Mouse (Mus musculus): ENCODE data around the gene Tmem130. TPM values are rescaled to one million over a fixed set of nuclear protein-coding genes. Genes with fewer than 3 reads are reported as not detected.
"Not testable (repeated sequence)": the region's sequence is repeated elsewhere in the genome, so short reads cannot be mapped to it uniquely, and the experiment has no call there.

Tmem130 gene
- not detected for total RNA-seq (2018; cell fraction: chromatin; rRNA removed)
- not detected for total RNA-seq (2018; cell fraction: cytosol; rRNA removed)
- not detected for total RNA-seq (2018; cell fraction: nucleus; rRNA removed)
- not detected in 3 replicates for polyA plus RNA-seq (2018)

DNA sequence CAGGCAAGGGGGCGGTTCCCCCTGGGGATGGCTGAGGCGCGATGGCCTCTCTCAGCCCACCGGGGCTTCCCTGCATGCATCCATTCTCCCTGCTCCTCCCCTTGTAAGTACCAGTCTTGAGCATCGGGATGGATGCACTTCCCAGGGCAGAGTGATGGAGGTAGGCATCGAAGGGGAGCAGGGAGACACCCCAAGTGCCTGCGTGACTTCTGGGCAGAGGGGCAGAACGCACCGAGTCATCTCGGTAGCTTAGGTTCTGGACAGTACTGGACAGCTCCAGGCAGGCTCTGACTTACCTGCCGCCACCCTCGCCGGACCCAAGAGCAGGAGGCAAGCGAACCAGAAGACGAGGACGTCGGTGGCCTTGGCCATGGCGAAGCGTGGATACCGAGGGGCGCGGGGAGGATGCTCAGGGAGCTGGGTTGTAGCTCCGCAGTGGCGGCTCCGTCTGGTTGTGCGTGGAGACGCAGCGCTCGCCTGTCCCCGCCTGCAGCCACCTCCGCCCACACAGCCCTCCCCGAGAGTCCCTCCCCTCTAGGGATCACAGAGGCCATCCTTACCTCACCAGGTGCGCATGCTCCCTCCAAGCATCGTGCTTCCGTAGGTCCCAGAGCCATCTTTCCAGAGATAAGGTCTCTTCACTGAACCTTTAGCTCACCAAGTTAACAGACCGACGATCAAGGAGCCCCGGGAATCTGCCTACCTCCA is at the start of gene Tmem130:
Gene Tmem130, minus strand, starts transcription at position 658 of the 708 bp plus-strand sequence.
- WGBS (ENCODE audit: missing documents) = 6% methylated on average over 38 of the region's 38 CpGs
- H3K27ac ChIP-seq = no peak within 1 kb of the TSS

DNA sequence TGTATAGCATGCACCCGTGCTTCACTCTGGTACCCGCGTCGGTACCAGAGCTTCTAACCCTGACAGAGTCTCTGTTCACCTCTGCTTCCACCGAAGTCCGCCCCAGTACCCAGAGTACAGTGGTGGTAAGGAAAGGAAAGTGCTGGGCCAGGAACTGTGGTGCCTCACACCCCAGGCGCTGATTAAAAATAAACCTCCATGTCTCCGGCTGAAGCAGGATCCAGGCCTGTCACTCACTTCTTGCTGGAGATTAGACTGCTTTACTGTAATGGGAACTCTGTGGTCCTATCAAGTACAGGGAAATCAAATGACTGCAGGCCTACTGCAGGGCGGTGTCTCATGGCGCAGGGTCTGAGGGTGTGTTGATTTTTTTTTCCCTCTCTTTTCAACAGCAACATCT is 45.3 kb upstream of the Tmem130 start:
- no peak overlapping the region for H3K27ac ChIP-seq
- no peak overlapping the region for H3K4me3 ChIP-seq (ENCODE audit: inconsistent target)
- H3K36me3 ChIP-seq (ENCODE audit: inconsistent target) = peaks cover 95% of the 10 kb centered on the region
- H3K79me2 ChIP-seq (ENCODE audit: inconsistent target) = no peaks in the 10 kb centered on the region
- 95% methylated on average over 10 of the region's 10 CpGs for WGBS (ENCODE audit: missing documents)

More for the DNA sequence above, at the start of gene Tmem130:
- no peak within 1 kb of the TSS for H3K4me3 ChIP-seq (ENCODE audit: inconsistent target)
- H3K79me2 ChIP-seq (ENCODE audit: inconsistent target) = no peaks in the 10 kb centered on the region
- no peaks in the 10 kb centered on the region for H3K36me3 ChIP-seq (ENCODE audit: inconsistent target)

- Histone ChIP-seq H3K27ac (no peak overlapping the region), H3K79me2 (ENCODE audit: inconsistent target) (no peaks in the 10 kb centered on the region), H3K36me3 (ENCODE audit: inconsistent target) (peaks cover 92% of the 10 kb centered on the region), H3K4me3 (ENCODE audit: inconsistent target) (no peak overlapping the region)
- 94% methylated on average over 7 of the region's 7 CpGs for WGBS (ENCODE audit: missing documents)
Observed at GRCm38 (mm10) chr5:144804181-144804580, 42.6 kb upstream of the Tmem130 start.

GRCm38 (mm10) chr5:144803066-144803465 is 41.4 kb upstream of the Tmem130 start:
- peaks cover 92% of the 10 kb centered on the region for H3K36me3 ChIP-seq (ENCODE audit: inconsistent target)
- no peak overlapping the region for H3K27ac ChIP-seq
- H3K4me3 ChIP-seq (ENCODE audit: inconsistent target) = no peak overlapping the region
- no peaks in the 10 kb centered on the region for H3K79me2 ChIP-seq (ENCODE audit: inconsistent target)
- 95% methylated on average over 8 of the region's 8 CpGs for WGBS (ENCODE audit: missing documents)

DNA sequence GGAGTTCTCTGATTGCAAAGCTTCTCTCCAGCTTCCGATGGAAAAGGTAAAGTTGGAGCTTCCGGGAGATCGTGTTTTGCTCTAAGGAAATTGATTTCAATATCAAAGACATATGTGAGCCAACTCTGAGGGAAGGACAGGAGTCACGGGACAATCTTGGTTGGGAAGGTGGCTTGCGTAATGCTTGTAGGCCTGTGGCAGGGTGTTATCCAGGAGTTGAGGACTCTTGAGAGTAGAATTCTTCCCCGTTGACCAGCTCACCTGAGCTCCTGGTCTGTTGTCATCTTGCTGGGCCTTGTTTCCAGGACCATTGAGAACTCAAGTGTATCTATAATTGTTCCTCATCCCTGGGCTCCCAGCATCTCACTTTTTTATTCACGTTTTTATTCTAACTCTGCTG is 35.5 kb upstream of the Tmem130 start:
- WGBS (ENCODE audit: missing documents) = 93% methylated on average over 7 of the region's 7 CpGs
- Histone ChIP-seq H3K79me2 (ENCODE audit: inconsistent target) (no peaks in the 10 kb centered on the region), H3K36me3 (ENCODE audit: inconsistent target) (peaks cover 89% of the 10 kb centered on the region), H3K4me3 (ENCODE audit: inconsistent target) (no peak overlapping the region), H3K27ac (no peak overlapping the region)

DNA sequence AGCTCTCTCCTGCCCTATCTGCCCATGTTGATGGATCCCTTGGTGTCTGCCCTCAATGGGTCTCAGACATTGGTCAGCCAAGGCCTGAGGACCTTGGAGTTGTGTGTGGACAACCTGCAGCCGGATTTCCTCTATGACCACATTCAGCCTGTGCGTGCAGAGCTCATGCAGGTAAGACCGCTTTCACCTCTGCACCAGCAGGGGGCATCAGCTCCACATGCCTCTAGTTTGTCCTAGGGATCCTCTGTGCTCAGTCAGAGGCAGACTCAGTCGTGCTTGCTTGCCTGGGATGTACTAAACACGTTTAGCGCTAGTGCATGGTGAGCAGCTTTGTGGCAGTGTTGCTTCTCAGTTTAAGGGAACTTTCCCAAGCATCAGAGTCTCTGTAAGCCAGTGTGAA is 33.1 kb upstream of the Tmem130 start:
- WGBS (ENCODE audit: missing documents) = 83% methylated on average over 6 of the region's 6 CpGs
- H3K36me3 ChIP-seq (ENCODE audit: inconsistent target) = peaks cover 92% of the 10 kb centered on the region

GRCm38 (mm10) chr5:144793374-144793773 is 31.8 kb upstream of the Tmem130 start:
- Histone ChIP-seq H3K27ac (no peak overlapping the region), H3K36me3 (ENCODE audit: inconsistent target) (peaks cover 92% of the 10 kb centered on the region), H3K79me2 (ENCODE audit: inconsistent target) (no peaks in the 10 kb centered on the region), H3K4me3 (ENCODE audit: inconsistent target) (no peak overlapping the region)
- 88% methylated on average over 4 of the region's 5 CpGs for WGBS (ENCODE audit: missing documents)

More for the DNA sequence above, 33.1 kb upstream of the Tmem130 start:
- no peak overlapping the region for H3K4me3 ChIP-seq (ENCODE audit: inconsistent target)
- H3K27ac ChIP-seq = no peak overlapping the region
- H3K79me2 ChIP-seq (ENCODE audit: inconsistent target) = no peaks in the 10 kb centered on the region

DNA sequence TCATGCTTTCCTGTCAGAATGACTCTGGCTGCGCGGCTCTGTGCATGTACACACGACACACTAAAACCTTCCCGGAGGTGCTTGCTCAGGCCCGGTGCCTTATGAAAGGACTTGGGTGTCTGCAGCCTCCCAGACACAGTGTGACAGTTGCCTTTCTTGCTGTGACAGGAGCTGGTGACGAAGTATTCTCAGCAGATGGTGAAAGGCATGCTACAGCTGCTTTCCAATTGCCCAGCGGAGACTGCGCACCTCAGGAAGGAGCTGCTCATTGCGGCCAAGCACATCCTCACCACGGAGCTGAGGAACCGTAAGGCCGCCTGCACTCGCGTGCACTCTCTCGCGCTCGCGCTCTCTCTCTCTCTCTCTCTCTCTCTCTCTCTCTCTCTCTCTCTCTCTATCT is 24.8 kb upstream of the Tmem130 start:
- Histone ChIP-seq H3K4me3 (ENCODE audit: inconsistent target) (no peak overlapping the region), H3K27ac (no peak overlapping the region), H3K36me3 (ENCODE audit: inconsistent target) (peaks cover 96% of the 10 kb centered on the region), H3K79me2 (ENCODE audit: inconsistent target) (no peaks in the 10 kb centered on the region)
- WGBS (ENCODE audit: missing documents) = 95% methylated on average over 14 of the region's 18 CpGs

GRCm38 (mm10) chr5:144780654-144781053 is 19.0 kb upstream of the Tmem130 start:
- peaks cover 5% of the 10 kb centered on the region; the same call in 1 of the 2 replicates for H3K79me2 ChIP-seq (ENCODE audit: inconsistent target)
- no peak overlapping the region for H3K27ac ChIP-seq
- H3K36me3 ChIP-seq (ENCODE audit: inconsistent target) = peaks cover 96% of the 10 kb centered on the region
- 94% methylated on average over 8 of the region's 8 CpGs for WGBS (ENCODE audit: missing documents)
- no peak overlapping the region for H3K4me3 ChIP-seq (ENCODE audit: inconsistent target)

GRCm38 (mm10) chr5:144773231-144773630 is 11.6 kb upstream of the Tmem130 start:
- Histone ChIP-seq H3K79me2 (ENCODE audit: inconsistent target) (peaks cover 64% of the 10 kb centered on the region), H3K27ac (no peak overlapping the region), H3K36me3 (ENCODE audit: inconsistent target) (peaks cover 46% of the 10 kb centered on the region), H3K4me3 (ENCODE audit: inconsistent target) (no peak overlapping the region)
- 96% methylated on average over 6 of the region's 6 CpGs for WGBS (ENCODE audit: missing documents)

DNA sequence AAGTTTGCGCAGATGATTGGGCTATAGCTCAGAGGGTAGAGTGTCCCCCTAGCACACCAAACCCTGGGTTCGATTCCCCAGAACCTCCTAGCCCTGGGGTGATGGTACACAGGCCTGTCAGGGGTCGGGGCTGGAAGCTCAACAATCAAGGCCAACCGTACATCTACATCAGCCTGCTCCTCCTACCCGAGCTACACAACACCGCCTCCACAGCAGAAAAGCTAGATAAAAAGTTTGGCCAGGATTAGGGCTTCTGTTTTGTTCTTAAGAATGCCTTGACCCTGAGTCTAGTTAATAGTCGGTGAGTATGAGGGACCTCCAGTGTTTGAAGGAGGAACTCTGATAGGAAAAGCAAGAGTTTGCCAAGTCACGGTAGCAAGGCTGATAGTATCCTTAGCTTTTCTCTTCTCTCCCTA is 7.5 kb upstream of the Tmem130 start:
- Histone ChIP-seq H3K4me3 (ENCODE audit: inconsistent target) (peak overlapping the region; percentile 80), H3K27ac (peak overlapping the region; percentile 55), H3K79me2 (ENCODE audit: inconsistent target) (peaks cover 44% of the 10 kb centered on the region), H3K36me3 (ENCODE audit: inconsistent target) (peaks cover 5% of the 10 kb centered on the region; the same call in 1 of the 2 replicates)
- 18% methylated on average over 8 of the region's 8 CpGs for WGBS (ENCODE audit: missing documents)

- H3K4me3 ChIP-seq (ENCODE audit: inconsistent target) = peak overlapping the region; percentile 80
- H3K27ac ChIP-seq = peak overlapping the region; percentile 55
- peaks cover 35% of the 10 kb centered on the region for H3K79me2 ChIP-seq (ENCODE audit: inconsistent target)
- under 1% methylated on average over 84 of the region's 92 CpGs for WGBS (ENCODE audit: missing documents)
- H3K36me3 ChIP-seq (ENCODE audit: inconsistent target) = no peaks in the 10 kb centered on the region
Observed at GRCm38 (mm10) chr5:144767911-144768841, 6.6 kb upstream of the Tmem130 start.

DNA sequence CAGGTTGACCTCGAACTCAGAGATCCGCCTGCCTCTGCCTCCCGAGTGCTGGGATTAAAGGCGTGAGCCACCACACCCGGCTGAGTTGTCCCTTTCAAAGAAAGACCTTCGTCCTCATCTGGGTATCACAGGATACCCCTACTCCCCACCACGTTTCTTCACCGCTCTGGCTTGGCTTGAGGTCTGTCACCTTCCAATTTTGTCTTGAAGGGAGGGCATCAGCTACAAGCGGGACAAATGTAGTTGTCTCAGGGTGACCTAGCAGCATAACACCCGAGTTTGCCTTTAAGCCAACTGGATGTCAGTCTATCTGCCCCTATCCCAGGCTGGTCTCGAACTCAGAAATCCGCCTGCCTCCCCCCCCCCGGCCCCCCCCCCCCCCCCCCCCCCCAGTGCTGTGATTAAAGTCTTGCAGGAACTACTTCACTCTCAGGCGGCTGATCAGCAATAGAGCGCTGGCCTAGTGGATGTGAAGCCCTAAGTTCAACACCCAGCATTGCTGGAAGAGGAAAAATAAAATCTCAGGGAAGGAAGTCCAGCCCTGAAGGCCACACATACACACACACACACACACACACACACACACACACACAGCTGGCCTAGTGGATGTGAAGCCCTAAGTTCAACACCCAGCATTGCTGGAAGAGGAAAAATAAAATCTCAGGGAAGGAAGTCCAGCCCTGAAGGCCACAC is 5.6 kb upstream of the Tmem130 start, which contains the start of gene Trrap:
Gene Trrap, plus strand, starts transcription at position 627 of the 693 bp plus-strand sequence.
- not testable (repeated sequence) for H3K36me3 ChIP-seq (ENCODE audit: inconsistent target)
- WGBS (ENCODE audit: missing documents) = 92% methylated on average over 9 of the region's 15 CpGs
- H3K27ac ChIP-seq = peak within 1 kb of the TSS; percentile 55
- peaks cover 29% of the 10 kb centered on the region for H3K79me2 ChIP-seq (ENCODE audit: inconsistent target)
- peak within 1 kb of the TSS; percentile 80 for H3K4me3 ChIP-seq (ENCODE audit: inconsistent target)

- 66% methylated on average over 11 of the region's 11 CpGs for WGBS (ENCODE audit: missing documents)
- no peaks in the 10 kb centered on the region for H3K36me3 ChIP-seq (ENCODE audit: inconsistent target)
- H3K27ac ChIP-seq = no peak overlapping the region
- H3K4me3 ChIP-seq (ENCODE audit: inconsistent target) = no peak overlapping the region
- H3K79me2 ChIP-seq (ENCODE audit: inconsistent target) = peaks cover 29% of the 10 kb centered on the region
Observed at GRCm38 (mm10) chr5:144766646-144767045, 5.0 kb upstream of the Tmem130 start.

Measured in macrophage (primary cell).